Mouse (Mus musculus): Measurements from ENCODE around the gene Elmod3.
A peak's percentile ranks its signal among the peaks of the same experiment; 100 is the strongest.

The Elmod3 gene

GRCm38 (mm10) chr6:72597956-72598753 lies at the start of gene Elmod3, which contains the start of gene Retsat:
Gene Elmod3, minus strand, starts transcription at chr6:72598413.
Gene Retsat, plus strand, starts transcription at chr6:72598475.
- peak; percentile 99 for DNase-seq (ENCODE audit: low read depth, low spot score)

GRCm38 (mm10) chr6:72647383-72647820 lies 49.2 kb upstream of the Elmod3 start:
- DNase-seq (ENCODE audit: low read depth, low spot score), result peak; percentile 82

DNA sequence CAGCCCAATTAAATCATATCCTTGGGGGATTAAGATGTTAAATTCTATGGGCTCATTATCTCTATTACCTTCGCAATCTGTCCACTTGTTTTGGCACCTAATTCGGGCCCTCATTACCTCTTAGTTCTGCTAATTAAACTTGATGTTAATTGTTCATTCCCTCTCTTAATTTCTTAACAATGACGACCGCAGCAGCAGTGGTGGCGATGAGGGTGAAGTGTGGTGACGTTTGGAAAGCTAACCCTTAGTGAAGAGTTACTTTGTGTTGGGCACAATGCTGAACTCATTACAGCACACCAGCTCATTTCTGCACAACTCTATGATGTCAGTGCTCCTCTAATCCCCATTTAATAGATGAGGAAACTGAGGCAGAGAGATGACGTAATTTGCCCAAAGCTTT lies 47.2 kb upstream of the Elmod3 start:
- no peak for DNase-seq (ENCODE audit: low read depth, low spot score)

DNA sequence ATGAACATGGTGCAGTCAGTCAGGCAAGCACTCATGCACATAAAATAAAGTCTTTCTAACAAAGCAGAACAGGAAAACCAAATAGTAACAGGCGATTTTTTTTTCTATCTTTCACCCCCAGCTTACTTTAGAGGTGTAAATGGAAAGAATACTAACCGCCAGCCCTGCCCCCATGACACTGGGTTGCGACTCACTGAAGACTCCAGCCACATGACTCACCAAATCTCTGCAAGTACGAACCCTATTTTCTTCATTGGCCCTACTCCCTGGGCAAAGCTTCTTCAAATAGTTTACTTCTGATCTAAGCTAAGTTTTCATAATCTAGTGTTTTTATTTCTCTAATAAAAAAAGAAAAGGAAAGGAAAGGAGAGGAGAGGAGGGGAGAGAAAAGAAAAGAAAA lies 46.4 kb upstream of the Elmod3 start:
- no peak for DNase-seq (ENCODE audit: low read depth, low spot score)

GRCm38 (mm10) chr6:72641218-72641954 lies 43.2 kb upstream of the Elmod3 start:
- DNase-seq (ENCODE audit: low read depth, low spot score), result peak; percentile 66

DNA sequence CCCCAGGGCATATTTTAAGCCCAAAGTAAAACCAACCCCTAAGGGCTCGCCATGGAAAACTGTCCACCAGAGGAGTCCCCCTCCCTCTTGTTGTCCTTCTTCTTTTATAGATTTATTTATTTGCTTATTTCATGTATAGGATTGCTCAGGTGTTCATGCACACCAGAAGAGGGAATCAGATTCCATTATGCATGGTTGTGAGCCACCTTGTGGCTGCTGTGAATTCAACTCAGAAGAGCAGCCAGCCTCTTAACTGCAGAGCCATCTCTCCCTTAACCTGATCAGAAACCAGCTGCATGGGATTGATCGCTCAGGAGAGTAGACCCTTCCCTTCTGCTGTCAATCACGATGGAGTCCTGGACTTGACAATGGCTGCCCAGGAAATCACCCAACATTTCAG lies 38.7 kb upstream of the Elmod3 start:
- no peak for DNase-seq (ENCODE audit: low read depth, low spot score)

- peak; percentile 75 for DNase-seq (ENCODE audit: low read depth, low spot score)
Observed at GRCm38 (mm10) chr6:72635760-72636431, 37.7 kb upstream of the Elmod3 start.

DNA sequence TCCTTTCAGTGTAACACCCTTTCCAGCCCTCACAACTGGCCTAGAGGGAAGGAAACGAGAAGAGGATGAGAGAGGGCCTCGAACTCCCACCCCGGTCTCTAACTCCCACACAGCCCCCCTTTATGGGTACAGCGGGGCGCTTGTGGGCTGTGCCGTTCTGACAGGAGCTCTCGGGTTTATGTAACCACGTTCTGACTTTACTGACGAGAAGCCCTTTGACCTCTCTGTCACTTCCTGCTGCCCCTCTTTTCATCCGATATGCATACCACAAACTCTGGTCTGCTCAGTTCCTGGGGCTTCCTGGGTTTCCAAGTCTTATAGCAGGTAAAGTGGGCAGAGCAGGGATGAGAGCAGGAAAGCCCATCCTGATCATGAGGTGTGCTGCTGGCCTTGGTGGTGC lies 36.1 kb upstream of the Elmod3 start:
- DNase-seq (ENCODE audit: low read depth, low spot score), result no peak

DNA sequence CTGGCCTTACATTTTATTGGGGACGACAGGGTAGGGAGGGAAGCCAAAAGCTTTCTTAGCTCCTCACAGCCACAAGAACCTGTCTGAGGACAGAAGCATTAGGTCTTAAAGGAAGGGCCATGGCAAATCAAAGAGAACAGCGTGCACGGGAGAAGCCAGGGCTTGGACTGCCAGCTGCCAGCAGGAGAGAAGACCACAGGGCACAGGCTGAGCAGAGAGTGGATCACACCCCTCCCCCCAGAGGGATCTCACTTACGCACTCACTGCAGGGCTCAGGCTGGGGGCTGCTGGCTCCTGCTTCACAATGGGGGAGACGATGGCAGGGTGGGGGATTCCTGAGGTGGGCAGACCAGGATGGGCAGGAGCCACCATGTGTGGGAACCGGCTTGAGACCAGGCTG lies 33.5 kb upstream of the Elmod3 start:
- no peak for DNase-seq (ENCODE audit: low read depth, low spot score)

GRCm38 (mm10) chr6:72630961-72631360 lies 32.7 kb upstream of the Elmod3 start:
- DNase-seq (ENCODE audit: low read depth, low spot score), result no peak

GRCm38 (mm10) chr6:72630370-72630769 lies 32.2 kb upstream of the Elmod3 start:
- DNase-seq (ENCODE audit: low read depth, low spot score), result no peak

- DNase-seq (ENCODE audit: low read depth, low spot score), result no peak
Observed at GRCm38 (mm10) chr6:72627276-72627675, 29.1 kb upstream of the Elmod3 start.

DNA sequence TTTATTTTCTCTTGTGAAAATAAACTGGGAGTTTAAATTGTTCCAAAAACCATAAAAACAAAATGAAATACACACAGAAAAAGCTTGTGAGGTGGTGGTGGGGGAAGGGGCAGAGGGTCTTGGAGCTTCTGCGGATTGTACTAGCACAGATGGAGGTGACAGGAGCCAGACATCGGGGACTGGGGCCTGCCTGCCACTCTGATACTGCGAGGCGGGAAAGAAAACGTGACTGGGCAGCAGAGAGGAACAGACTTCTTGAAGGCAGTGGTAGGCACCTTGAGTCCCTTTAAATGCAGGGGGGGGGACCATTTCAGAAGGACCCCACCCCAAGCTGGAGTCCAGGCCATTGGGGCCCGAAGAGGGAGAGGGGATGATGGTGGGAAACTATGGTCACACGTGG lies 28.2 kb upstream of the Elmod3 start:
- DNase-seq (ENCODE audit: low read depth, low spot score), result no peak

DNA sequence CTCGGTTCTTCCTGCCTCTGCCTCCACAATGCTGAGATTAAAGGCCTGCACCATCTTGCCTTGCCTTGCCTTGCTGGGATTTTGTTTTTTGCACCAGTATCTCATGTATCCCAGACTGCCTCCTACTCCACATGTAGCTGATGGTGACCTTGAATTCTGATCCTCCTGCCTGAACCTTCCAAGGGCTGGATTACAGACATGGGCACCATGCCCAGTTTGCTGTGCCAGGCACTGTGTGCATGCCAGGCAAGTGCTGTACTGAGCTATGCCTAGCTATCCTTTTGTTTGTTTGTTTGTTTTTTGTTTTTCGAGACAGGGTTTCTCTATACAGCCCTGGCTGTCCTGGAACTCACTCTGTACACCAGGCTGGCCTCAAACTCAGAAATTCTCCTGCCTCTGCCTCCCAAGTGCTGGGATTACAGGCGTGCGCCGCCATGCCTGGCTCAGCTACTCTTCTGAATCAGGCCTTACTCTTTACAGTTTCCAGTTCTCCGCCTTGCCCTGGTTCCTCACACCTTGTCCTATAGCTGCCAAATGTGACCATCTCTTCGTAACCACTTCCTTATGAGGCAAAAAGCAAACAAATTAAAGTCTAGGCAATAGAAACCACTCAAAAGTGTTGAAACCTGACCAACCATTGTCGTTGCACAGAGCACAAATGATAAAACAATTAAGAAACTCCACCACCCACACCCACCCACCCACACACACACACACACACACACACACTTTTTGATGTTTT lies 25.6 kb upstream of the Elmod3 start:
- DNase-seq (ENCODE audit: low read depth, low spot score), result no peak

GRCm38 (mm10) chr6:72622917-72623316 lies 24.7 kb upstream of the Elmod3 start:
- DNase-seq (ENCODE audit: low read depth, low spot score), result peak; percentile 83

- DNase-seq (ENCODE audit: low read depth, low spot score), result no peak
Observed at GRCm38 (mm10) chr6:72620920-72621319, 22.7 kb upstream of the Elmod3 start.

GRCm38 (mm10) chr6:72619734-72620532 lies 21.7 kb upstream of the Elmod3 start:
- DNase-seq (ENCODE audit: low read depth, low spot score), result no peak

GRCm38 (mm10) chr6:72616643-72617288 lies 18.6 kb upstream of the Elmod3 start, which contains the start of gene Tgoln1:
Gene Tgoln1, minus strand, starts transcription at chr6:72617000.
- peak; percentile 95 for DNase-seq (ENCODE audit: low read depth, low spot score)

DNA sequence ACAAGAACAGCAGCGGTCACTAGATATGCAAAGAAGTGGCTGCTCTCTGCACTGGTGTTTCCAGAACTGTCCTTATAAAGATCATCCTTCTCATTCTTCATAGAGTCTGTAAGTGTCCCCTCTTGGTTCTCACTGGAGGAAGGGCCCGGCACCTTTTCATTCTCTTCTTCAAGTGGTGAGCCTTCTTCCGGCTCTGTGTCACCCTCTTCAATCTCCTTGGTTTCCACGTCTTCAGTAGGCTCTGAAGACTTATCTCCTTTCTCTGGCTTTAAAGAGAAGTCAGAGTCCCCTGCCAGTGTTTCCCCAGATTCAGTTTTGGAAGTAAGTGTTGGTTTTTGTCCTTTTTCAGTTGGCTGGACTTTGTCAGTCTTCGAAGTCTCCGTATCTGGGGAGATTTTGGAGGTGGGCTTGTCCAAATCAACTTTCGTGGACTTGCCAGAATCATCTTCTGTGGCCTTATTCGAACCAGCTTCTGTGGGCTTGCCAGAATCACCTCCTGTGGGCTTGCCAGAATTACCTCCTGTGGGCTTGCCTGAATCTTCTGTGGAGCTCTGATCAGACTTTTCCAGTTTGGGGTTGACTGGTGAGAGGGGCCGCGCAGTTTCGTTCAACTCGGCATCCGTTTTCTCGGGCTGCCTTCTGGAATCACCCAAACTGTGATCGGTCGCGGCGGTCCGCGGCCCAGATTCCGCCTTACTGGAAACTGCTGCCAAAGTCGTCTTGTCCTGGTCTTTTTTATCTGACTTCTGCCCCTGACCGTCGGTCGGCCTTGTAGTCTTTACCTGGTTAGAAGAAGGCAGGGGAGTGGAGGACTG lies 17.6 kb upstream of the Elmod3 start:
- no peak for DNase-seq (ENCODE audit: low read depth, low spot score)

Data from R1 (cell line).